Comparison of ENCODE assay signal across 8 mouse cellular contexts in genomic region chr1:156667141-156667926, GRCm38 (mm10). TPM values are rescaled to one million over a fixed set of nuclear protein-coding genes. Genes with fewer than 3 reads are reported as not detected.
A peak's percentile ranks its signal among the peaks of the same experiment; 100 is the strongest.
DNase-seq lines count a peak whose midpoint lies in the region; ATAC-seq and TF ChIP-seq lines count a peak whose summit lies in the region.

No protein-coding gene starts in this region.

- H3K4me2 ChIP-seq in kidney, embryonic 16.5 days (replicated peaks; ENCODE audit: low read depth, low read length), result no peak overlapping the region
- H3K4me2 ChIP-seq in intestine, postnatal 0 days (replicated peaks; ENCODE audit: low read depth), result peak overlapping the region; percentile 39; the same call in 1 of the 2 replicates
- H3K4me2 ChIP-seq in kidney, embryonic 14.5 days (replicated peaks; ENCODE audit: low read depth, low read length), result no peak overlapping the region

- no peak overlapping the region for H3K9ac ChIP-seq in kidney, embryonic 16.5 days (replicated peaks; ENCODE audit: low read length)
- no peak overlapping the region for H3K9ac ChIP-seq in intestine, postnatal 0 days (ENCODE audit: low read depth, low read length)
- H3K9ac ChIP-seq in kidney, embryonic 14.5 days (ENCODE audit: low read depth, low read length), result no peak overlapping the region

- ATAC-seq in kidney, embryonic 16.5 days (ENCODE audit: low FRiP score, low TSS enrichment), result 0 out of 2 replicates have a peak, but pooled peaks have one; percentile 21
- ATAC-seq in intestine, postnatal 0 days, result peak; percentile 91
- ATAC-seq in kidney, embryonic 14.5 days (ENCODE audit: low FRiP score, low TSS enrichment), result no peak

- no peak overlapping the region for H3K4me3 ChIP-seq in kidney, embryonic 16.5 days (ENCODE audit: low read length)
- no peak overlapping the region for H3K4me3 ChIP-seq in bone marrow macrophage, adult 2 months (ENCODE audit: insufficient read depth, low read length)
- no peak overlapping the region for H3K4me3 ChIP-seq in intestine, postnatal 0 days (ENCODE audit: low read depth, low read length)
- no peak overlapping the region for H3K4me3 ChIP-seq in kidney, embryonic 14.5 days (ENCODE audit: low read length)

- no peak for TF ChIP-seq POLR2A in bone marrow macrophage, adult 2 months (IDR thresholded peaks at IDR 0.05; ENCODE audit: borderline replicate concordance, low read depth, low read length)

- no peaks in the 10 kb centered on the region for H3K36me3 ChIP-seq in kidney, embryonic 16.5 days (ENCODE audit: insufficient read depth, low read length)
- H3K36me3 ChIP-seq in intestine, postnatal 0 days (ENCODE audit: control insufficient read depth, insufficient read depth), result no peaks in the 10 kb centered on the region; the same call in 1 of the 2 replicates
- H3K36me3 ChIP-seq in kidney, embryonic 14.5 days (ENCODE audit: control insufficient read depth, insufficient read depth, low read length), result no peaks in the 10 kb centered on the region

- WGBS in kidney, embryonic 16.5 days, result 85% methylated on average over 20 of the region's 23 CpGs
- 65% methylated on average over 23 of the region's 23 CpGs for WGBS in intestine, postnatal 0 days
- 88% methylated on average over 23 of the region's 23 CpGs for WGBS in kidney, embryonic 14.5 days

- no peaks in the 10 kb centered on the region for H3K4me1 ChIP-seq in kidney, embryonic 16.5 days (ENCODE audit: insufficient read depth, low read length)
- H3K4me1 ChIP-seq in bone marrow macrophage, adult 2 months (ENCODE audit: control insufficient read depth, insufficient read depth, low read length), result peaks cover 27% of the 10 kb centered on the region
- H3K4me1 ChIP-seq in intestine, postnatal 0 days (replicated peaks; ENCODE audit: control insufficient read depth, insufficient read depth, low read length), result no peaks in the 10 kb centered on the region
- H3K4me1 ChIP-seq in kidney, embryonic 14.5 days (ENCODE audit: control insufficient read depth, insufficient read depth, low read length), result no peaks in the 10 kb centered on the region

- no peaks in the 10 kb centered on the region for H3K27me3 ChIP-seq in kidney, embryonic 16.5 days (ENCODE audit: insufficient read depth, low read length)
- no peaks in the 10 kb centered on the region for H3K27me3 ChIP-seq in intestine, postnatal 0 days (replicated peaks; ENCODE audit: control insufficient read depth, insufficient read depth, low read length)
- no peaks in the 10 kb centered on the region for H3K27me3 ChIP-seq in kidney, embryonic 14.5 days (ENCODE audit: control insufficient read depth, insufficient read depth, low read length)

- TF ChIP-seq CTCF in bone marrow macrophage, adult 2 months (IDR thresholded peaks at IDR 0.05; ENCODE audit: low read depth, low read length), result no peak
- no peak for TF ChIP-seq CTCF in intestine, postnatal 0 days (IDR thresholded peaks at IDR 0.05; ENCODE audit: low read depth)

- H3K9me3 ChIP-seq in kidney, embryonic 16.5 days (ENCODE audit: low read length), result no peaks in the 10 kb centered on the region
- H3K9me3 ChIP-seq in intestine, postnatal 0 days (ENCODE audit: control insufficient read depth), result no peaks in the 10 kb centered on the region
- no peaks in the 10 kb centered on the region for H3K9me3 ChIP-seq in kidney, embryonic 14.5 days (ENCODE audit: control insufficient read depth, low read length)

- no peak for DNase-seq in kidney, postnatal 10 days
- peak; percentile 26 for DNase-seq in skeletal muscle tissue, adult 2 months (ENCODE audit: low read depth, low spot score)
- no peak for DNase-seq in urinary bladder, adult 2 months (ENCODE audit: low spot score)
- DNase-seq in right cerebral cortex, postnatal 36 days (ENCODE audit: low spot score in 2 of 2), result no peak

- H3K27ac ChIP-seq in kidney, embryonic 16.5 days (ENCODE audit: low read length), result no peak overlapping the region
- H3K27ac ChIP-seq in bone marrow macrophage, adult 2 months (ENCODE audit: insufficient read depth, low read depth, low read length), result peak overlapping the region; percentile 17; the same call in 1 of the 2 replicates
- no peak overlapping the region for H3K27ac ChIP-seq in intestine, postnatal 0 days (ENCODE audit: low read depth, low read length)
- H3K27ac ChIP-seq in kidney, embryonic 14.5 days (ENCODE audit: low read depth, low read length), result no peak overlapping the region

RNA-seq across cellular contexts. Expression of gene Tor3a, which starts 6.8 kb away (rescaled TPM):
- polyA plus RNA-seq in kidney, embryonic 16.5 days (2015; fragmentation: Nextera tagmentation; extraction: Ambion mirVana), result 19.5 and 19.6 TPM in 2 replicates
- polyA plus RNA-seq in bone marrow macrophage, adult 2 months (2012; ENCODE audit: insufficient read depth, insufficient read length, missing spikeins), result 68.8 and 79.4 TPM in 2 replicates
- polyA plus RNA-seq in intestine, postnatal 0 days (2015; fragmentation: Nextera tagmentation; extraction: Ambion mirVana), result 5.8 and 7.1 TPM in 2 replicates
- 21.3 and 24.3 TPM in 2 replicates for polyA plus RNA-seq in urinary bladder, adult 2 months (2012; rRNA removed)
- 15.5 and 21.1 TPM in 2 replicates for polyA plus RNA-seq in kidney, embryonic 14.5 days (2014; fragmentation: Nextera tagmentation; extraction: Ambion mirVana)

RNA-seq across cellular contexts. Expression of gene Fam20b, which starts 51.6 kb away (rescaled TPM):
- polyA plus RNA-seq in kidney, embryonic 16.5 days (2015; fragmentation: Nextera tagmentation; extraction: Ambion mirVana), result 29.8 and 36.6 TPM in 2 replicates
- polyA plus RNA-seq in bone marrow macrophage, adult 2 months (2012; ENCODE audit: insufficient read depth, insufficient read length, missing spikeins), result 25.1 and 27.3 TPM in 2 replicates
- polyA plus RNA-seq in intestine, postnatal 0 days (2015; fragmentation: Nextera tagmentation; extraction: Ambion mirVana), result 35.4 and 36.9 TPM in 2 replicates
- polyA plus RNA-seq in urinary bladder, adult 2 months (2012; rRNA removed), result 31.7 and 39.2 TPM in 2 replicates
- polyA plus RNA-seq in kidney, embryonic 14.5 days (2014; fragmentation: Nextera tagmentation; extraction: Ambion mirVana), result 24.3 and 37.3 TPM in 2 replicates
